Mouse (Mus musculus) limb, embryonic 10.5 days (tissue): ENCODE data around the gene Cdk2ap1. TPM values are rescaled to one million over a fixed set of nuclear protein-coding genes. Genes with fewer than 3 reads are reported as not detected.
"Not testable (repeated sequence)": the region's sequence is repeated elsewhere in the genome, so short reads cannot be mapped to it uniquely, and the experiment has no call there.

ENCODE experiments used
- DNase-seq: peaks from one replicate; pipeline ENCODE4 v3.0.0-alpha.2; 2017; ENCODE audit warnings: low spot score
- H3K27ac ChIP-seq: fragments of 300-500 bp; sonication (generic); 2 replicates; pipeline ENCODE4 v1.5.1; 2016; ENCODE audit warnings: mild to moderate bottlenecking
- H3K27me3 ChIP-seq: fragments of 300-500 bp; sonication (generic); 2 replicates; pipeline ENCODE4 v1.6.1; 2016; ENCODE audit warnings: low read depth, mild to moderate bottlenecking; ENCODE audit not compliant: poor library complexity, severe bottlenecking
- H3K36me3 ChIP-seq: fragments of 300-500 bp; sonication (generic); 2 replicates; pipeline ENCODE4 v1.6.1; 2016; ENCODE audit warnings: mild to moderate bottlenecking, moderate library complexity
- H3K4me1 ChIP-seq: fragments of 300-500 bp; sonication (generic); 2 replicates; pipeline ENCODE4 v1.6.1; 2016
- H3K4me3 ChIP-seq: fragments of 300-500 bp; sonication (generic); 2 replicates; pipeline ENCODE4 v1.5.1; 2016; ENCODE audit warnings: mild to moderate bottlenecking, moderate library complexity
- H3K9me3 ChIP-seq: fragments of 300-500 bp; sonication (generic); replicated peaks from 2 replicates; pipeline ENCODE4 v1.6.1; 2016; ENCODE audit warnings: mild to moderate bottlenecking
- WGBS: fragments of 180-500 bp; shearing (Covaris S2); methylation state at CpG from one replicate; pipeline ENCODE4 v1.1.7; 2016; 5-methylcytosine and 5-hydroxymethylcytosine counted together
- polyA plus RNA-seq: library from polyadenylated mRNA; unstranded; fragments of >200 nt; fragmentation: Nextera tagmentation; extraction: Ambion mirVana; gene quantifications from 2 replicates; pipeline ENCODE4 v1.2.1, GENCODE M21; 2016

Gene Cdk2ap1
- polyA plus RNA-seq = 92.3 and 129 TPM in 2 replicates

DNA sequence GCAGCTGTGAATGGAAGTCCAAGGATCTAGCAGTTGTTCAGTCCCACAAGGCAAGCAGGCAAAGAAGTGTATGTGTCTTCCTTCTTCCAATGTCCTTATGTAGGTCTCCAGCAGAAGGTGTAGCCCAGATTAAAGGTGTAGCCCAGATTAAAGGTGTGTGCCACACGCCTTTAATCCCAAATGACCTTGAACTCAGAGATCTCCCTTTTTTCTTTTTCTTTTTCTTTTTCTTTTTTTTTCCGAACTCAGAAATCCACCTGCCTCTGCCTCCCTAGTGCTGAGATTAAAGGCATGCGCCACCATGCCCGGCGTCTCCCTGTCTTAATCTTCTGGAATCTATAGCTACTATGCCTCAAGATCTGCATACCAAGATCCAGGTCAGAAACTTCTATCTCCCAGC, at the start of gene Cdk2ap1:
Gene Cdk2ap1, minus strand, starts transcription at position 101 of the 400 bp plus-strand sequence.
- 91% methylated on average over 5 of the region's 5 CpGs for WGBS
- H3K27ac ChIP-seq = not testable (repeated sequence)

DNA sequence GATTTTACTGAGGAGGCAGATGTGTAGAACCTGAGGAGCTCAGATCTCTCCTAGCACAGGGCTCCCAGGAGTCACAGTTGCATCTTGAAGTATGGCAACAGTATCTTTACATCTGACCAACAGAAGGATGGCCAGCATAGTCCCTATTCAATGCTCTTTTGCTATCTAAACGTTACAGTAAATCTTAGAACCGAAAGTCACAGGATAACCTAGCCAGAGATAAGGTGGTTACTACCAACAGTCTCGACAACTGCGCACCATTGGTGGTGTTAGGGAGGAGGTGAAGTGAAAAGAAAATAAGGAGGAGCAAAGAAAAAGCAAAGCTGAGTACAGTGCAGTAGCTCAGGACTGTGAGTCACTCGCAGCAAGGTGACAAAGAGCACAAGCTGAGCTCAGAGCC, 49.3 kb upstream of the Cdk2ap1 start:
- Histone ChIP-seq H3K27ac (no peak overlapping the region), H3K4me1 (no peaks in the 10 kb centered on the region), H3K9me3 (no peaks in the 10 kb centered on the region), H3K36me3 (peaks cover 85% of the 10 kb centered on the region), H3K4me3 (no peak overlapping the region), H3K27me3 (no peaks in the 10 kb centered on the region)
- WGBS = 95% methylated on average over 5 of the region's 5 CpGs
- DNase-seq = no peak

More for the DNA sequence above, at the start of gene Cdk2ap1:
- not testable (repeated sequence) for DNase-seq, H3K4me3 ChIP-seq, H3K9me3 ChIP-seq, H3K4me1 ChIP-seq, H3K27me3 ChIP-seq, H3K36me3 ChIP-seq

DNA sequence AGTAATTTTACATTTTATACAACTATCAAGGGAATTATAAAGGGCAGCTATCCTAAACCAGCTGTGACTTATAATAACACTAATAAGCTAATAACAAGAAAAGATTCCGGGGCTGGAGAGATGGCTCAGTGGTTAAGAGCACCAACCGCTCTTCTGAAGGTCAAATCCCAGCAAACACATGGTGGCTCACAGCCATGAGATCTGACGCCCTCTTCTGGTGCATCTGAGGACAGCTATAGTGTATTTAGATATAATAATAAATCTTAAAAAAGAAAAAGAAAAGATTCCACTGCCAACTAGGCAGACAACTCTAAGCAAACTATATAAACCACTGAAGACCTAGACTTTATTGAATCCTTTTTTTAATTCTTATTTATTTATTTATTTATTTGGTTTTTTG, 47.9 kb upstream of the Cdk2ap1 start:
- 90% methylated on average over 3 of the region's 3 CpGs for WGBS
- no peak for DNase-seq
- no peaks in the 10 kb centered on the region for H3K9me3 ChIP-seq
- H3K36me3 ChIP-seq = peaks cover 95% of the 10 kb centered on the region
- no peak overlapping the region for H3K27ac ChIP-seq
- H3K4me3 ChIP-seq = no peak overlapping the region
- H3K27me3 ChIP-seq = no peaks in the 10 kb centered on the region
- H3K4me1 ChIP-seq = no peaks in the 10 kb centered on the region

DNA sequence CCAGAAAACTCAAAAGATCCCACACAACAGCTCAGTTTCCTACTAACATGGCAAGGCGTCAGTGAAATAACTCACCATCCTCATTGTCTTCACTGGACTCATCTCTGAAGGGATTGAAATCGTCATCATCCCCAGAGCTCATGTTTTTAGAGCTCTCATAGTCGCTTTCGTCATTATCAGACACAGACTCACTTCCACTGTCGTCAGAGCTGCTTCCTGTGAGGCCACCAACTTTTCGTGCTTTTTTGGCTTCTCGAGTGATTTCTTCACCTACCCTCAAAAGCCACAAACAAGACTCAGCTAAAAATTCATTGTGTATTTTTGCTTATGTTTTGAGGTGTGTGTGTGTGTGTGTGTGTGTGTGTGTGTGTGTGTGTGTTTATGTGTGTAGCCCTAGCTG, 30.8 kb upstream of the Cdk2ap1 start:
- no peak overlapping the region for H3K27ac ChIP-seq
- 94% methylated on average over 7 of the region's 7 CpGs for WGBS
- H3K4me1 ChIP-seq = no peaks in the 10 kb centered on the region
- H3K4me3 ChIP-seq = no peak overlapping the region
- no peaks in the 10 kb centered on the region for H3K9me3 ChIP-seq
- peaks cover 100% of the 10 kb centered on the region for H3K36me3 ChIP-seq
- no peaks in the 10 kb centered on the region for H3K27me3 ChIP-seq
- no peak for DNase-seq

DNA sequence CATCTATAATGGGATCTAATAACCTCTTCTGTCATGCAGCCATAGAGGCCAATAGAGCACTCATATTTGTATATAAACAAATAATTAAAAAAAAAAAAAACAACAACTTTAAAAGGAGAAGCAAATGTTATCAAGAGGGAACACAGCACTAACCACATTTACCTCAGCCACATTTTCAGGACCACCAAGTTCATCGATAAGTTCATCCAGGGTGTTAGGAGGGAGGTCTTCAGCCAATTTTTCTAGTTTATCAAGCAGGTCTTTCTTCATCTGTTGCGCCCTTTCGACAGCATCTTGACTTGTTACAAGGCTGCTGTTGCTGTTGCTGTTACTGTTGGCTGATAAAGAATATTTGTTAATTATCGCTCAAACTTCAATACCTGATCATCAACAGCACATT, 29.5 kb upstream of the Cdk2ap1 start:
- no peaks in the 10 kb centered on the region for H3K9me3 ChIP-seq
- no peak overlapping the region for H3K27ac ChIP-seq
- no peak for DNase-seq
- no peaks in the 10 kb centered on the region for H3K27me3 ChIP-seq
- H3K4me3 ChIP-seq = no peak overlapping the region
- peaks cover 100% of the 10 kb centered on the region for H3K36me3 ChIP-seq
- H3K4me1 ChIP-seq = no peaks in the 10 kb centered on the region
- WGBS = 97% methylated on average over 4 of the region's 4 CpGs

DNA sequence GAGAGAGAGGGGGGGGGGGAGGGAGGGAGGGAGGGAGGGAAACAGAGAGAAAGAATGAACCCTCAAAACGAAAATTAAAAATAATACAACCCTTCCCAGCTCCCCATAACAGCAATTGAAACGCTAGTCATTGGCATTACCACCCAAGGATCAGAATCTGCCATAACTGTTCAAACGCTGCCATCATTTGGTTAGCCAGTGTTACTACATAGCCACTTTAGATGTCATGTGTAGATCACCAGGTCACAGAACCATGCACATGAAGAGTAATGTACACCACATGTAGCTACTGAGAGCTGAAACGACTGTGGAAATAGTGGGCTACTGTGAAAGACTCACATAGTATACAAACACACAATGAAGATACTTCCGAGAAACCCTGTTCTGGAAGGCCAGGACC, 25.1 kb upstream of the Cdk2ap1 start:
- peaks cover 98% of the 10 kb centered on the region for H3K36me3 ChIP-seq
- 82% methylated on average over 5 of the region's 5 CpGs for WGBS
- no peak overlapping the region for H3K4me3 ChIP-seq
- H3K9me3 ChIP-seq = no peaks in the 10 kb centered on the region
- no peak for DNase-seq
- H3K27me3 ChIP-seq = no peaks in the 10 kb centered on the region
- H3K27ac ChIP-seq = no peak overlapping the region
- no peaks in the 10 kb centered on the region for H3K4me1 ChIP-seq

DNA sequence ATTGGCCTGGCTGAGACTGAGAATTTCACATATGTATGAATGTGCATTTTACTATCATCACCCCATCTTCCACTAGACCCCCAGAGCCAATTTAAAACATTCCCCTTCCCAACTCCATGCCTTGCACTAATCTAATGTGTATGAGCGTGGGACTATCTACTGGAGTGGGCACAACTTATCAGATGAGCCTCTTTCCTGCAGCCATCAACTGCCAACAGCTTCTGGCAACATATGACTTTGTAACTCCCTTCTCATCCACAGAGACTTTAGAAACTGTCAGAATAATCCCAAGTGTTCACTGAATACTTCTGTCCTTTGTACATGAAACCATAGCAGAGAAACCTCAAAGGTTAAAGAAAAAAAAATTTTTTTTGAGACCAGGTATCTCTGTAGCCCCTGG, 17.2 kb upstream of the Cdk2ap1 start:
- Histone ChIP-seq H3K27me3 (no peaks in the 10 kb centered on the region), H3K9me3 (no peaks in the 10 kb centered on the region), H3K36me3 (peaks cover 96% of the 10 kb centered on the region), H3K27ac (no peak overlapping the region), H3K4me1 (no peaks in the 10 kb centered on the region), H3K4me3 (no peak overlapping the region)
- WGBS = 95% methylated on average over 1 of the region's 1 CpGs
- no peak for DNase-seq

DNA sequence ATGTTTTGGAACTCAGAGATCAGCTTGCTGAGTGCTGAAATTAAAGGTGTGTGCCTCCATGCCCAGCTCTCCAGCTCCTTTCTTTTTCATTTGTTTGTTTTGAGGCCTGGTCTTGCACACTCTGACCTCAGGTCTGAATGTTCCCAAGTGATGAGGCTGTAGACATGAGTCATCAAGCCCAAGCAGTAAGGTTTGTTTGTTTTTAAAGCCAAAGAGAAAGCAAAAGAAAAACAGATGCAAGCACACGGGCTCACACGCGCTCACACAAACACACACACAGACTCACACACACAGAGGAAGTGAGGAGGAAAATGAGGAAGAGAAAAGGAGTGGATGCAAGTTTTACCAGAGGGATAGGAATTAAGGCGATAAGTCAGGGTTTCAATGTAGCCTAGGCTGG, 14.3 kb upstream of the Cdk2ap1 start:
- 95% methylated on average over 4 of the region's 4 CpGs for WGBS
- DNase-seq = no peak
- H3K27ac ChIP-seq = no peak overlapping the region
- no peaks in the 10 kb centered on the region for H3K27me3 ChIP-seq
- H3K36me3 ChIP-seq = peaks cover 95% of the 10 kb centered on the region
- H3K4me1 ChIP-seq = no peaks in the 10 kb centered on the region
- H3K4me3 ChIP-seq = no peak overlapping the region
- H3K9me3 ChIP-seq = no peaks in the 10 kb centered on the region

DNA sequence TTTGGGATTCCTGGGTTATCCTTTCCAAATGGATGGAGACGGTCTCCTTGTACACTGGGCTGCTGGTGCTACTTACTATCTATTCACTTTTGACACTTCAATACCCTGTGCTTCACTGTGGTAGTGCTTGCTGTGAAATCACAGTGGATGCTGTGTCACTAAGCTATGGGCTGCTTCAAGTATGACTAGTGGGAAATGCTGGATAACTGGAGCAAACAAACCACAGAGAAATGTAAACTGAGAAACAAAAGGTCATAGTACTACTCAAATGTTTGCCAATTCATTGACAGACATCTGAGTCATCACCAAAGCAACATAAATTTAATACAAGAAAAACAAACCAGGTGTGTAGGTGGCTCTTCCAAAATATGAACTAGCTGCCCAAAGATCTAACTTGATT, 13.5 kb upstream of the Cdk2ap1 start:
- no peak overlapping the region for H3K4me3 ChIP-seq
- no peaks in the 10 kb centered on the region for H3K27me3 ChIP-seq
- WGBS = 95% methylated on average over 1 of the region's 1 CpGs
- H3K27ac ChIP-seq = no peak overlapping the region
- no peaks in the 10 kb centered on the region for H3K4me1 ChIP-seq
- DNase-seq = no peak
- H3K9me3 ChIP-seq = no peaks in the 10 kb centered on the region
- peaks cover 95% of the 10 kb centered on the region for H3K36me3 ChIP-seq

DNA sequence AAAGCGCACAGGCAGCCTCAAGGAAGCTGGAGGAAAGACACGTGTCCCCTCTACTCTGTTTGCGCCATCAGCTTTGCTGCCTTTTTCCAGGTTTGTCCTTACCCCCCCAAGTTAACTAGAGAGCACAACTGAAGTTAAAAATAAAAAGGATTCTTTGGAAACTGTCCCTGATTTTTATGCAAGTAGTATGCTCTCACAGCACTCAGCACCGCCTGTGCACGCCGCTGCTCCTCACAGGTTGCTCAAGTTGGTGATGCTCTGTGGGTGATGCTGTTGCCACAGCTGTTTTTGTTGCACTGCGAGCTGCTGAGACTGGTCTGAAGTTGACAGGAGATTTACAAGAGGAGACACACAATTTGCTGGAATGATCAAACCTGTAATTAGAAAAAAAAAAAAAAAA, 11.4 kb upstream of the Cdk2ap1 start:
- Histone ChIP-seq H3K4me3 (no peak overlapping the region), H3K36me3 (peaks cover 95% of the 10 kb centered on the region), H3K27me3 (no peaks in the 10 kb centered on the region), H3K9me3 (no peaks in the 10 kb centered on the region), H3K27ac (no peak overlapping the region), H3K4me1 (no peaks in the 10 kb centered on the region)
- DNase-seq = no peak
- WGBS = 95% methylated on average over 7 of the region's 7 CpGs

DNA sequence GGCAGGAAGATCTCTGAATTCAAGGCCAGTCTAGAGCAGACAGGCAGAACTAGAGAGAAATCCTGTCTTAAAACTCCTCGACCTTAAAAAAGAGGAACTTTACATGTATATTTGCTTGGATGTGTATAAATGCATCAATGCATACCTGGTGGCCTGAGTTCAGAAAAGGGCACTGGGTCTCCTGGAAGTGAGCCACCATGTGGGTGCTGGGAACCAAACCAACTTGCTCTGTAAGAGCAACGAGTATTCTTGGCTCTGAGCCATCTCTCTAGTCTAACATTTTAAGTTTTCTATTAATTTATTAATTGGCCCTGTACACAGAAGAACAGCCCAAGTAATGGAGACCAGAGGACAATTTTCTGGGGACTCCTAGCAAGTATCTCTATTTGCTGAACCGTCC, 3.8 kb upstream of the Cdk2ap1 start:
- Histone ChIP-seq H3K4me3 (no peak overlapping the region), H3K36me3 (peaks cover 47% of the 10 kb centered on the region), H3K27me3 (no peaks in the 10 kb centered on the region), H3K9me3 (no peaks in the 10 kb centered on the region), H3K27ac (no peak overlapping the region), H3K4me1 (no peaks in the 10 kb centered on the region)
- DNase-seq = no peak
- WGBS = 84% methylated on average over 3 of the region's 3 CpGs

DNA sequence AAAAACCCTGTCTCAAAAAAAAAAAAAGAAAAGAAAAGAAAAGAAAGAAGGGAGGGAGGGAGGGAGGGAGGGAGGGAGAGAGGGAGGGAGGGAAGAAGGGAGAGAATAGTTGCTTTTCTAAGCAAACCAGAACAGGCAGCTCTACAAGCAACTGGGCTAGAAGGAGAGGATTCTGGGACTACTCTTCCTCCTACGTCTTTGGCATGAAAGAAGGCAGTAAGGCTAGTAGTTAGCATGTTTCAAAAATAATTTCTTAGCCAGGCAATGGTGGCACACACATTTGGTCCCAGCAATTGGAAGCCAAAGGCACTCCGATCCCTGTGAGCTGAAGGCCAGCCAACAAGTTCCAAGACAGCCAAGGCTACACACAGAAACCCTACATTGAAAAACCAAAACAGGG, 2.9 kb upstream of the Cdk2ap1 start:
- peaks cover 37% of the 10 kb centered on the region for H3K36me3 ChIP-seq
- H3K4me1 ChIP-seq = no peaks in the 10 kb centered on the region
- no peak overlapping the region for H3K27ac ChIP-seq
- no peak for DNase-seq
- 95% methylated on average over 2 of the region's 2 CpGs for WGBS
- H3K9me3 ChIP-seq = no peaks in the 10 kb centered on the region
- H3K27me3 ChIP-seq = no peaks in the 10 kb centered on the region
- no peak overlapping the region for H3K4me3 ChIP-seq

DNA sequence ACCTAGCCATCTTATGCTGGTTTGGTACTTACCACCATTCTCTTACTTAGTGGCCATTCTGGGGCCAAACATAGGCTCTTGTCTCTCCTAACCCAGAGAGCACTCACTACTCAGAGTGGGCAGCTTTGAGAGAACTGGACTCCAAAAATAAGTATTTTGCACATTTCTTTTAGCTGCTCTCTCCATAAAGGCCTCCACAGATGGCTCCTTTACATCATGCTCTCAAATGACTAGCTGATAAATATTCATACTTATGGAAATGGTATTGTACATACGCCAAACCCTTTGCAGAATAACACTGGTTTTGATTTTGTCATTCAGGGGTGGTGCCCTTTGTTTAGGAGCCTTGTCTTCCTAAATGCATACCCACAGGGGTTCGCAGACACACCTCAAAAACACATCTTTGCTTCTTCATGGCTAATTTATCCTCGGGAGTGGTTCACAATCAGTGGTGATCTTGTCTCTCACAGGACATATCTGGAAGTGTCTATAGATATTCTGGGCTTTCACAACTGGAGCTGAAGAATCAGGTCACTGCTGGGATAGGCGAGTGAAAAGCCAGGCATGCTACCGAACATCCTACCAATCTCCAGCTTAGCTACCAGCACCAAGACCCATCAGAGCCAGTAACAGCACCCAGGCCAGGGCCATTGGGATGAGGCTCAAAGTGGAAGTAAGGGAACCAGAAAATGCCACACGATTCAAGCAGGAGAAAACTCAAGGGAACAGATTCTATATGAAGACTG, 1.5 kb upstream of the Cdk2ap1 start:
- no peak overlapping the region for H3K27ac ChIP-seq
- no peak overlapping the region for H3K4me3 ChIP-seq
- no peaks in the 10 kb centered on the region for H3K9me3 ChIP-seq
- 90% methylated on average over 6 of the region's 6 CpGs for WGBS
- no peak for DNase-seq
- H3K4me1 ChIP-seq = no peaks in the 10 kb centered on the region
- peaks cover 23% of the 10 kb centered on the region for H3K36me3 ChIP-seq
- no peaks in the 10 kb centered on the region for H3K27me3 ChIP-seq

DNA sequence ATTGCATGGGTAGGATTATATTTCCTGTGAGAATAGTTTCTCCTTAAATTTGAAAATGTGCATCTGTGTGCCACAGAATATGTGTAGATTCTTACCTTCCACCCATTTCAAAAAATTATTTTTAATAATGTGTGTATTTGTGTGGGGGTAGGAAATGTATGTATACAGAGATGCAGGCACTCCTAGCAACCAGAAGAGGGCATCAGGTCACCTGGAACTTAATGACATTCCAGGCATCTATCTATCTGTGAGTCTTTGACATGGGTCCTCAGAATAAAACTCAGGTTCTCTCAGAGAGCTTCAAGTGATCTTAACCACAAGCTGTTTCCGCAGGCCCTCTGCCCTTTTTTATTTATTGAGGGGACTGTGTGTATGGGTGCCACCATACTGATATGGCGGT, 3.2 kb downstream of the Cdk2ap1 start:
- whole genome bisulfite sequencing = 83% methylated on average over 2 of the region's 2 CpGs
- Histone ChIP-seq H3K4me3 (no peak overlapping the region), H3K27me3 (no peaks in the 10 kb centered on the region), H3K9me3 (no peaks in the 10 kb centered on the region), H3K4me1 (0 out of 2 replicates have a peak, but pooled peaks cover 2% of the 10 kb centered on the region), H3K27ac (no peak overlapping the region), H3K36me3 (no peaks in the 10 kb centered on the region)
- no peak for DNase-seq
